Mouse (Mus musculus) cortical plate, adult 2 months (tissue): ENCODE measurements around the gene Gm17631. TPM values are rescaled to one million over a fixed set of nuclear protein-coding genes. Genes with fewer than 3 reads are reported as not detected.
"Not testable (repeated sequence)": the region's sequence is repeated elsewhere in the genome, so short reads cannot be mapped to it uniquely, and the experiment has no call there.

Experiments used
- H3K27ac ChIP-seq: fragments of 200-500 bp; 2 replicates; pipeline ENCODE4 v1.5.1; 2012; ENCODE audit warnings: low read length, control low read depth, inconsistent platforms; ENCODE audit not compliant: insufficient read depth
- H3K4me1 ChIP-seq: fragments of 200-500 bp; 2 replicates; pipeline ENCODE4 v1.6.1; 2011; ENCODE audit warnings: low read length; ENCODE audit not compliant: control insufficient read depth, insufficient read depth
- H3K4me3 ChIP-seq: fragments of 200-500 bp; 2 replicates; pipeline ENCODE4 v1.5.1; 2011; ENCODE audit warnings: mild to moderate bottlenecking, low read length, control low read depth; ENCODE audit not compliant: insufficient read depth
- CTCF ChIP-seq: fragments of 200-500 bp; IDR thresholded peaks from 2 replicates; pipeline ENCODE4 v1.5.1; 2011; ENCODE audit warnings: mild to moderate bottlenecking, control low read depth, low read length; ENCODE audit not compliant: insufficient read depth; ENCODE audit errors: extremely low read depth
- POLR2A ChIP-seq: fragments of 200-500 bp; IDR thresholded peaks from 2 replicates; pipeline ENCODE4 v1.6.1; 2011; ENCODE audit warnings: mild to moderate bottlenecking, low read length, control low read depth; ENCODE audit not compliant: insufficient read depth; ENCODE audit errors: extremely low read depth
- polyA plus RNA-seq: library from polyadenylated mRNA; depleted of rRNA; stranded (reverse); fragments of >200 nt; gene quantifications from 2 replicates; pipeline ENCODE4 v1.2.3, GENCODE M21; 2012; rRNA removed

The Gm17631 gene
- not detected in 2 replicates for polyA plus RNA-seq

- H3K4me3 ChIP-seq, H3K27ac ChIP-seq, H3K4me1 ChIP-seq: not testable (repeated sequence)
Observed at GRCm38 (mm10) chr6:129862349-129862748, at the start of gene Gm17631. Gene Gm17631, plus strand, starts transcription at chr6:129862649.

- no peak overlapping the region for H3K27ac ChIP-seq
- TF ChIP-seq POLR2A (no peak), CTCF (no peak)
- no peak overlapping the region for H3K4me3 ChIP-seq
- no peaks in the 10 kb centered on the region for H3K4me1 ChIP-seq
Observed at GRCm38 (mm10) chr6:129817731-129818130, 44.7 kb upstream of the Gm17631 start.

GRCm38 (mm10) chr6:129824004-129824403 lies 38.4 kb upstream of the Gm17631 start:
- Histone ChIP-seq H3K27ac (no peak overlapping the region), H3K4me3 (no peak overlapping the region), H3K4me1 (no peaks in the 10 kb centered on the region)
- TF ChIP-seq POLR2A (no peak), CTCF (no peak)

GRCm38 (mm10) chr6:129825559-129825958 lies 36.9 kb upstream of the Gm17631 start:
- no peak overlapping the region for H3K27ac ChIP-seq
- H3K4me3 ChIP-seq: no peak overlapping the region
- TF ChIP-seq CTCF: no peak
- no peak for TF ChIP-seq POLR2A

GRCm38 (mm10) chr6:129876549-129876948 lies 14.1 kb downstream of the Gm17631 start, which contains the start of gene Klra17:
Gene Klra17, minus strand, starts transcription at chr6:129876672.
- Histone ChIP-seq H3K4me1 (no peaks in the 10 kb centered on the region), H3K27ac (no peak within 1 kb of the TSS), H3K4me3 (no peak within 1 kb of the TSS)
- TF ChIP-seq CTCF: no peak
- TF ChIP-seq POLR2A: no peak

More at GRCm38 (mm10) chr6:129825559-129825958, 36.9 kb upstream of the Gm17631 start:
- H3K4me1 ChIP-seq: no peaks in the 10 kb centered on the region

GRCm38 (mm10) chr6:129882525-129882924 lies 20.1 kb downstream of the Gm17631 start:
- Histone ChIP-seq H3K27ac (no peak overlapping the region), H3K4me1 (no peaks in the 10 kb centered on the region), H3K4me3 (no peak overlapping the region)
- no peak for TF ChIP-seq POLR2A
- no peak for TF ChIP-seq CTCF

Other genes starting within 250 kb of the Gm17631 start
- gene Klrk1, start 238.8 kb upstream of the Gm17631 start, polyA plus RNA-seq: 0.04 and 0.08 TPM in 2 replicates
- not detected in 2 replicates for gene Klrc3, start 219.3 kb upstream of the Gm17631 start, polyA plus RNA-seq
- 0.04 TPM in 1 of 2 replicates, not detected in the other for gene Klrc2, start 202.0 kb upstream of the Gm17631 start, polyA plus RNA-seq
- gene Klrc1, start 183.7 kb upstream of the Gm17631 start, polyA plus RNA-seq: not detected in 2 replicates
- gene Klri1, start 145.5 kb upstream of the Gm17631 start, polyA plus RNA-seq: not detected in 2 replicates
- 0.02 TPM in 2 replicates for gene Klri2, start 122.2 kb upstream of the Gm17631 start, polyA plus RNA-seq
- not detected in 2 replicates for gene Gm156, start 78.4 kb upstream of the Gm17631 start, polyA plus RNA-seq
- gene Klra17, start 14.0 kb downstream of the Gm17631 start, polyA plus RNA-seq: not detected in 2 replicates
- gene Klra5, start 55.0 kb downstream of the Gm17631 start, polyA plus RNA-seq: not detected in 2 replicates
- gene Klra6, start 164.3 kb downstream of the Gm17631 start, polyA plus RNA-seq: not detected in 2 replicates
- gene Klra4, start 204.6 kb downstream of the Gm17631 start, polyA plus RNA-seq: not detected in 2 replicates